Mouse (Mus musculus) heart, adult 9 months (tissue): ENCODE measurements around the gene Ptgir.

Experiments
- DNase-seq, 2 experiments: peaks; one replicate each; pipeline ENCODE4 v3.0.0; 2022; ENCODE audit warnings: low spot score in 2 of 2

Ptgir gene

DNA sequence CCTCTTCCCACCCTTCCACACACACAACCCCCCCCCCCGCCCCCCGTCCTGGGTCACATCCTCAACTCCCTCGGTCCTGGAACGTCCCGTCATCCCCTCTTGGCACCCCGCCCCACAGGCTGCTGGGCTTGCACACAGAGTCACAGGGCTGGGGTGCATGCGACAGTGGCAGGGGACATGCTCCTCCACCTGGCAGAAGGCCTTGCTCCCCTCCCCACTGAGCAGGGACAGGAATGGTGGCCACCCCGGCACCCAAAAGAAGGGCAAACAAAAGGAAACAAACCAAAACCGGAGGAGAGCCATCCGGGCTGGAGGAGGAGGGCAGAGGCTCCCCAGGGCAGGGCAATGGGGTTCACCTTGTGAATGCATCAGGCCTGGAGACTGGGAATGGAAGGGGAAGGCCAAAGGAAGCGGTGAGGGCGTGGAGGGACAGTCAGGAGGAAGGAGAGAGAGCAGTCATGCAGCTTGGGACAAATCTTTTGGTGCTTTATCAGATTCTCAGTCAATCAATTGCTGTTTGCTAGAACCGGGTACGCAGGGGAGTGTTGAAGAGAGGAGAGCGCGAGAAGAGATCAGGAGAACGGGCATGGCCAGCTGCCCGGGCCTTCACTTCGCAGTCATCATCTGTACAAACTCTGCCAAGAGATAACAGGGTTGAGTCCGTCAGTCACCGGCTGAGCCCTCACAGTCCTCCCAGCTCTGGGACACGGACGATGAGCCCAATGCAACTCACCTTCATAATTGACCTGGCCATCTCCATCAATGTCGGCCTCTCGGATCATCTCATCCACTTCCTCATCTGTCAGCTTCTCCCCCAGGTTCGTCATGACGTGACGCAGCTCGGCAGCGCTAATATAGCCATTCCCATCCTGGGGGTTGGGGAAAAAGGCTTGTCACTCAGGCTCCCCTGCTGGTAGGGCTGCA lies 10.3 kb downstream of the Ptgir start:
- no peak for DNase-seq

DNA sequence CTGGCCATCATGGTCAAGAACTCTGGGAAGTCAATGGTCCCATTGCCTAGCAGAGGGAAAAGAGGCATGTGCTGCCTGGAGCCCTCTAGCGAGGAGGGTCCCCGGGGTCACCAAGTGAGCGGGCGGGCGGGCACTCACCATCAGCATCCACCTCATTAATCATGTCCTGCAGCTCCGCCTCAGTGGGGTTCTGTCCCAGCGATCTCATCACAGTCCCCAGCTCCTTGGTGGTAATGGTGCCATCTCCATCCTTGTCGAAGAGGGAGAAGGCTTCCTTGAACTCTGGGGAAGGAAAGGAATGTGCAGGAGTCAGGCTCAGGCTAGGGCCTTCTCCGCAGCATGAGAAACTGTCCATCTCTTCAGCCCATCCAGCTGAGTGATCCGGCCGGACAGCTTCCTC lies 11.2 kb downstream of the Ptgir start:
- DNase-seq, result no peak

DNA sequence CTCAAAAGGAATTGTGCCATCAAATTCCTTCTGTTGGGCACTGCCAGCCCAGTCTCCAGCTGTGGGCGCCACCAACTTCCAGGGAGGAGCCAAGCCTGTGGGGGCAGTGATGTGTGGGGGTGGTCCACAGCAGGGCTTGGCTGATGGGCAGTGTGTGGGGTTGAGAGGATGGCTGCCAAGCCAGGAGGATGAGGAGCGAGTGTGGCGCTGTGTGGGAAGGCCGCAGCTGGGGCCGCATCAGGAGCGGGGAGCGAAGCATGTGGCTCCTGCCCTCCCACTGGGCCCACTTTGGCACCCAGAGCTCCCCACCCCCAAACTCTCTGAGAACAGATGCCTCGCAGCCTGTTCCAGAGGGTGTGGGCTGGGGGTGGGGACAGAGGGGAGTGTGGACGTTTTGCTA lies 11.7 kb downstream of the Ptgir start:
- DNase-seq, result no peak

DNA sequence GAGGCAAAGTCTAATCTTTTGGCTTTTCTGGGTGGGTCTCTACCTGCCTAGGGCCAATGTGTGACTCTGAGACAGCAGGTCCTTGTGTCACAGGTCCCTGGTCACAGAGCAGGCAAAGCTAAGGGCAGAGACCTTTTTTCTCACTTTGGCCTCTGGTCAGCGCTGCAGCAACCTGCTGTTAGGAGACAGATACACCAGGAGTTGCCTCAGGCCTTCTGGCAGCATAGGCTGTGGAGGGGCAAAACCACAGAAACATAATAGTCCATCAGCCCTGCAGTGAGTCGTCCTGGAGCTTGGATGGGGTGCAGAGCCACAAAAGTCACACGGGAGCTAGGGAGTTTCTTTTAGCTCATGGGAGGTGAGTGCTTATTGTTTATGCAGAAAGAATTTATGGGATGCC lies 12.4 kb downstream of the Ptgir start:
- no peak for DNase-seq

DNA sequence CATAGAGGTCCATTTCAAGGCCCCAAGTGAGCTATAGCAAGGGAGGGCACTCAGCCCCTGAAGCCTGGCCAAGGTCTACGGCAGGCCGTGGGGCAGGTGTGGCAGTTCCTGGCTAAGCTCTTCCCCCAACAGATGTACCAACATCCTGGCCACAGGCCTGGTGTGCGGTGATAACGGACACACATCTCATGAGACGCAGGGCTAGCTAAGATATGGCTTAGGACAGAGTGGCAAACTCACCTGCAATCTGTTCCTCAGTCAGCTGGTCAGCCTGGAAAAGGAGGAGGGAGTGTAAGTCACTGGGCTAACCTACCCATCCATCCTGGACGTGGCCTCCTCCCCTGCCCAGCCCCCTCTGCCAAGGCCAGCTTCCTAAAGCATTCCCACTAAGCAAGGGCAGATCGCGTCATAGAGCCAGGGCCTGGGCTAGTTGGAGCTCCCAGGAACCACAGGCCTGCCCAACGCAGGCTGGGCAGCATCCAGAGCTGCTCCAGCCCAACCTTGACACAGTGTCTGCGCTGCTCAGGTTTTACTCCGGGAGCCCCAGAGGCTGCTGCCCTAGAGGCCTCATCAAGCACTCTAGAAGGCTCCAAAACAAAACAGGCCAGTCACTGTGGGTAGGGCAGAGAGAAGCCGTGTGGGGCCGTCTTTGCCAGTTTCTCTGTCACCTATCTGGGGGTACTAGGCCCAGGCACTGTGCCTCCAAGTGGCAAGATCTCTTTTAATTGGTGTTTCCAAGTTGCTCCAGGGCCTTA lies 13.3 kb downstream of the Ptgir start:
- no peak for DNase-seq

DNA sequence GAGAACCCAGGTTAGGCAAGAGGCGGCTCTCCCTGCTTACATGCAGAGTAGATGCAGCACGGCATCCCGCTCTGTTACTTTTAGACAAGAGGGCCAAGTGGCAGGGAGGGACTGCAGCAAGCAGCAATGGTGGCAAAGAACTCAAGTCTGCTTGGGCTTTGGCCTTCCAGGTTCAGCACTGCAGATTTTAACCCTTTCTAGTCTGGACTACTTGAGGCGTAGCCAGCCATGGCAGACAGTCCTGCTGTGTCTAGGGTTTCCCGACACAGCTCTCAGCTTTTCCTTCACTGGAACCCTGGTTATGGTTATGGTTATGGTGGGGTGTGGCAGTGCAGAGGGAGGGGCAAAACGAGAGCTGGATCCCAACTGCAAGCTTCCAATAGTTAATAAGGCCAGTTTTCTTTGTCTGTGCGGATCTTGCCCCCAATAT lies 13.9 kb downstream of the Ptgir start:
- no peak for DNase-seq

DNA sequence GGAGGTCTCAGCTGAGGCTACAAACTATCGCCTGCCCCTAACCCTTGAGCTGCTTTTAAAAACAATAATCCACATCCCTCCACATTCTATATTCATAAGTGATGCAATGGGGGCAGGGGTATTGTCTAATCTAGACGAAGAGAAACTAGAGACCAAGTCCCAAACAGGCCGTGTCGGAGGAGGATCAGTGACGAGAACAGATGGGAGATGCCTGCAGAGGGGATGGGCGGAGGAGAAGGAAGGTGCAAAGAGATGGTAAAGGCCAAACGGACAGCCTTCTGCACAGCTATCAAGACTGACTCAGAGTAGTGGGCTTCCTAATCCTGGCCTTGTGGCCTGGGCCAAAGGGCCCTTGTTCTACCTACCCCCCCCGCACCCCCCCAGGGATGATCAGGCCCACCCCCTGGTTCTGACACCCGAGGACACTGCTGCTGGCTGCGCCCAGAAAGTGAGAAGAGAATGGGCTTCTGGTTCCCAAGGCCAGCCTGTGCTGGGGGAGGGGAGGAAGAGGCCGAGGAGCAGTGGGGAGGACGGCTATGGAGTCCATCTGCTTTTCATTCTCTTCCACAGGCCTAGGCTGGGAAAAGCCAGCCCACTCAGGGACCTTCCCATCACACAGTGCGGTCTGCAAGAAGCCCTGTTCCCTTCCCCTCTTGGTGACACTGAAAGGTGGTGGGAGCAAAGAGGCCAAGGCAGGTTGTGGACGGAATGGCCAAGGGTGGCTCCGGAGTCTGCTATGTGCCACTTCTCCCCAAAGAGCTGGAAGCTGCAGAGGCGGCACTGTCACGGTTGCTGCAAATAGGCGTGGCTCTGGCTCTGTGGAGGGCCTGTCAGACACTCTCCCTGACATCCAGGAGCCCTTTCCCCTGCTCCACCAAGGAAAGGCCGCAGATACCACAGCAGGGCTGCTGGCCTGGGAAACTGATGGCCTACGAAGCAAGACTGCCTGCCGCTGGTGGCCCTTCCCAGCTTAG lies 14.8 kb downstream of the Ptgir start:
- DNase-seq, result no peak

DNA sequence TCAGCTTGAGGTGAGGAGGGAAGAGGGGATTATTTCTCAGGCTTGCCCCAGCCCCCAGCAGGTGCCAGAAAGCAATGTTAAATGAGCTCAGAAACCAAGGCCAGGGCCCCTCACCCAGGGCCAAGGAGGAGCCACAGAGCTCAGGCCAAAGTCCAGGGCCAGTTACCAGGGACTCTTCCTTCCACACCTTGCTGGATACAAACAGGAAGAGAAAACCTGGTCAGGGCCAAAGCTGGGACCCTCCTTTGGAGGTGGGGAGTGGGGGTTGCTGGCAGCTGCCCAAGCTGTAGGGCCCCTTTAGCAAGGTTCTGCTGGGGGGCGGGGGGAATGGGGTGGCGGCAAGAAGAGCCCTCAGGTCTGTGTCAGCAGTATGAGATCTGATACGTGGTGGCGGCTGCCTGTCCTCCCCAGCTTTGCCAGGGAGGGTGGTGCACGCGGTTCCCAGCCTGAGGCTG lies 15.6 kb downstream of the Ptgir start:
- DNase-seq, result no peak

DNA sequence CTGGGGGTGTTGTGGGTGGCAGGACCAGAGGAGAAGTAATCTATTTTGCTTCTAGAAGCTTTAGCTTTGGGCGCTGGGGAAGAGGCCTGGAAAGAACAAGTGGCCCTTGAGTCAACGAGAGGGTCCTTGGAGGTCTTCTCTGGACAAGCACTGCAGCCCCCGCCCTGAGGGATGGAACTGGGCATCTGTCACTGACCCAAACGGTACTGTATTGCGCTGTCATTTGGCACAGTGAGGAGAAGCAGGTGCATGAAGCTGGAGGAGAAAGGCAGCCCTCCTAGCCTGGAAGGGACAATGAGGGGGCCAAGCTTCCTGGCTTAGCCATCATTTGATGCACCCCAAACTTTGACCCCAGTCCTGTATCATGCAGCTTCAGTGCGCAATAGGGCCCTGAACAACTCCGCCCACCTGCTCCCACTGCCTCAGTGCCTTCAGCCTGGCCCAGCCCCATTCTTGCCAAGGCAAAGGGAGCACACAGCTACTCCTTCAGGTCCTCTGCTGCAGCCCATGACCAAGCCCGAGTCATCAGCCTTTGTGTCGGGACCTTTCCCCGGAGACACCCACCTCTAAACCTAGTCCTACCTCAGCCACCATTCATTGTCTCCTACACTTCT lies 16.2 kb downstream of the Ptgir start:
- DNase-seq, result no peak

DNA sequence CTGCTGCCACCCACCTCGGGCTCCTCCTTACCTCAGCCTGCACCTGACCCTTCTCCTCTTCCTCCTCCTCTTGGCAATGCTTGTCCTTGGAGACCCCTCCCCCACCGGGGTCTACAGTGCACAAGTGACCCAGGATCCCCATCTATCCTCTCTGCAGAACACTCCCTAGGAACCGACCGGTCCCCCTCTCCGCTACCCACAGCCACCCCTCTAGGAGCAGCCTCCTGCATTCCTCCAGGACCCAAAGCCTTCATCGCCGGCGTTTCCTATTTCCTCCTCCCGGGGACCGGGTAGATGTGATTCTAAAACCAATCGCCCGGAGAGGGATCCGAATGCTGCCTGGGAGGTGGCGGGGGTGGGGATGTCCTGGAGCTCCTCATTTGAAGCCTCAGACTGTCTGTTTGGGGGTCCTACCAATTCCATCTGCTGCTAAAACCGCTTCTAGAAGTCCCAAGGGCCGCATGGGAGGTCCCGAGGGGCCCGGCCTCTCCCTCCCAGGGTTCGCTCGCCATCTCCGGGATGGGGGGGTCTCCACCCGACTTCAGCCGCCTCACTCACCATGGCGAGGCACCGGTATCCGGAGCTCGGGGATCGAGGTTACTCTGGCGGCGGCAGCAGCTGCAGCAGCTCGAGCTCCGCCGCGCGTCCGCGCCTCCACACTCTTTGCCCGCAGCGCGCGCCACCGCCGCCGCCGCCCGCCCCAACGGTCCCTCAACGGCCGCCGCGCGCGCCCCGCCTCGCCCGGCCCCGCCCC lies 17.2 kb downstream of the Ptgir start:
- no peak for DNase-seq

DNA sequence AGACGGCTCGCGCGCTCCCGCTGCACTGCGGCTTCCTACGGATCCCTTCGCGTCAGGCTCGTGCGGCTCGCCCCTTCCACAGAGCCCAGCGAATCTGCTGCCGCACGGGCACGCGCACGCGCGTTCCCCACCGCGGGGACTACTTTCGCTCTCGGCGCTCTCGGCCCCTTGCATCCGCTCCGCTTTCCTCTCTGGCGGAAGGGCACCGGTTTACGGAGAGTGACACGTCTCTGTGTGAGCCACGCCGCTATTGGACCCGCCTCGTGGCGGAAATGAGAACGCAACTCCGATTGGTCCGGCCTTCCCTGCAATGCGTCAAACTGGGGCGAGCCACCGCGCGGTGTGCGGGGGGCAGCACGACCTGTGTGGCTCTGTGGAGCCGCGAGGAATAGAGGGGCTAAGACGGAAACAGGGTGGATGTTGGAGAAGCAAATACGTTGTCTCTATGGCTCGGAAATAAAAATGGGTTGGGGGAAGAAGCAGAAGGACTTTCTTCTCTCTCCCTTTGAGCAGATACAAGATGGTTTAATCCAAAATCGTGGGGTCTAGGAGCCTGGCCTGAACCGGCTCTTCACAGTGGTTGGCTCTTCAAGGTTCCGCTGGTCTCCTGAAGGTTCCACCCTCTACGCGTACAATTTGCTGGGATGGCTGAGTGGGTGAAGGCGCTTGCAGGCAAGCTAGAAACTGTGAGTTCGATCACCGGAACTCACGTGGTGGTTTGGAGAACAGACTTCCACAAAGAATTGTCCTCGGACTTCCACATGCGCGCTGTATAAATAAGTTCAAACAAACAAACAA lies 17.9 kb downstream of the Ptgir start, which contains the start of gene Calm3:
Gene Calm3 (minus strand): TSS at position 78 of the 798 bp plus-strand sequence.
- DNase-seq, result peak; percentile 100

DNA sequence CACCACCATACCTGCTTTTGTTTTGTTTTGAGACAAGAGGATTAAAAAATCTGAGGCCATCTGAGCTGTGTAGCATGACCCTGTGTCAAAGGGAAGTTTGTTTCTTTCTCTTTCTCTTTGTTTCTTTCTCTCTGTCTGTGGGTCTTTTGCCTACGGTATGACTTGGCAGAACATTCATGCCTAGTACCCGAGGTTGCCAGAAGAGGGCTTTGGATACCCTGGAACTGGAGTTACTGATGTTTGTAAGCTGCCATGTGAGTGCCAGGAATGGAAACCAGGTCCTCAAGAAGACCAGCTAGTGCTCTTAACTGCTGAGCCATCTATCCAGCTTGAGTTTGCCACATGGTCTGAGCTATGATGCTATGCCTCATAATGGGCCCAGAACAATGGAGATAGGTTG lies 22.1 kb downstream of the Ptgir start:
- no peak for DNase-seq

DNA sequence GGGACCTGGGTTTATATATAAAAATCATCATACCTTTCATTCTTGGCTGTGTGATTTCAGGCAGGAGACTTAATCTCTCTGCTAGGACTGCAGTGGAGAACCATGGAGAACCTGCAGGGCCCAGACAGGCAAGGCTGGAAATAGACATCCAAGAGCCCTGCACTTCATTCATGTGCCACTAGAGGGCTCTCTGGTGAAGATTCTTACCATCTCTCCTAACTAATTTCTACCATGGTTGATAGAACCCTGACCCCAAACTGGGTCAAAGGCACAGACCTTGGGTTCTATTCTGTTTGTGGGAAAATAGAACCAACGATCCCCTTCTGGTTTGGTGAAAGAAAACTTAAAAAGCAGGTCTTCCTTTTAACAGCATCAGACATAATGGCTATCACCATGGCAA lies 24.6 kb downstream of the Ptgir start:
- peak in 1 of 2 experiments; percentile 51 for DNase-seq

DNA sequence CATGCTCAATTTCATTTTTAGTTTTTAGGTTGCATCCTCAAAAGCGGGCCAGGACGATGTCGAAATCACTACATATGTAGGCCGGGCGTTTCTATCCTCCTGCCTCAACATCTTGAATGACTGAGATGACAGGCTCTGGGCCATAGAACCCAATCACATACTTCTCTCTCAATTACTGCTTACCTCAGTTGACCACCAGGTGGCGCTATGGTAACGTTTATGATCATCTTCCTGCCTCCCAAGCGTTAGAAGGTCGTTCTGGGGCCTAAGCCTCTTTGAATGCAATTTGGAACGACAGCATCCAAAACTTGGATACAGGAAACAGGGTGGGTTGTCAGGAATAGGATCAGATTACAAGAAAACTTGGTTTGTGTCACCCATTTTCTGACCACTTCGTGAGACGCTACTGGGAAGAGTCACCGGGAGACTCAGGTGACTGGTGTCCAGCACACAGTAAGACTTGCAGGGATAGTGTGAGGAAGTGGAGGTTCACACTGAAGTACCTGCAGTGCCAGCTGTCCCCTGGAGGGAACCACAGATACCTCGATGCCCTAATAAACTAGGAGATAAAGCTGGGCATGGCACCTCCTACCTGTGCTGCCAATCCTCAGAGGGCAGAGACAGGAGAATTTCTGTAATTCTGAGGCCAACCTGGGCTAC lies 25.8 kb downstream of the Ptgir start:
- DNase-seq, result peak; percentile 57 to 83

DNA sequence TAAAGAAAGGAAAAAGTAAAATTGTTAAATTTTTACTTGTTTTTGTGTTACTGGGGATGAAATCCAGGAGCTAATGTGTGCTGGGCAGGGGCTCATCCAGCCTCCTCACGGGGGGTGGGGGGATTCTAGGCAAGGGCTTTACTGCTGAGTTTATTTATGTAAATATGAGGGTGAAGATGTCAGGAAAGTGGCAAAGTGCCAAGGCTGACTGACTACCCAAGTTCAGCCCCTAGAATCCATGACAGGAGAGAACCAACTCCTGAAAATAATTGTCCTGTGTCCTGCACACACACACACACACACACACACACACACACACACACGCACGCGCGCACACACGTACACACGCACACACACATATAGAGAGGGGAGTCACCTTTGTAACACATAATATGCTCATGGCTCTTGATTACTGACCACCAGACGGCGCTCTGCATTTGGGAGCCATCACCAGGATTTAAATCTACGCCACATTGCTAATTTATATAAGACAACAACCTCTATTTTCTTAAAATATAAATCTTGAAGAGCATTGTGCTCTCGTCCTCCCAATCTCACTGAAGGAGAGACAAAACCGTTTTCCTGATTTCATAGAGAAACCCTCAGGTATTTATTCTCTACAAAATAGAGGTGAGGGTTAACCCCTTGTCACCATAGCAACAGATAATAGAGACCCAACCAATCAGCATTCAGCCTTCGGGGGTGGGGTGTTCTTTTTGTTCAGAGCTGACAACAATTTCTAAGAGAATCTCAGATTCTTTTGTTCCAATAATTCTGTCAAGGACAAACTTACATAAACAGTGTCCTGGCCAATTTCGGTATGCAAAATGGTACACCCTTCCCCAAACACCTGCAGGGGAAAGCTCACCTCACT lies 26.7 kb downstream of the Ptgir start:
- DNase-seq, result no peak

DNA sequence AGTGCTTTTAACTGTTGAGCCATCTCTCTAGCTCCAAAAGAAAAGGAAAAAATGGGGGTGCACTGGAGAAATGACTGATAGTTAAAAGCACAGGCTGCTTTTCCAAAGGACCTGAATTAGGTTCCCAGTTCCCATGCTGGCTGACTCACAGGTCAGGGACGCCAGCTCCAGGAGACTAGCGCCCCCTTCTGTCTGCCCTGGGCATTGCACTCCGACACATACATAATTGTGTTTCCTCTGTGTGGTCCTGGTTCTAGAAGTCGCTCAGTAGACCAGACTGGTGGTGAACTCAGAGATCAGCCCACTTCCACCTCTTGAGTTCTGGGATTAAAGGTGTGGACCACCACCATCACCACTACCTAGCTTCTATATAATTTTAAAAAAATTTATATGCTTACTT lies 31.0 kb downstream of the Ptgir start:
- DNase-seq, result no peak

DNA sequence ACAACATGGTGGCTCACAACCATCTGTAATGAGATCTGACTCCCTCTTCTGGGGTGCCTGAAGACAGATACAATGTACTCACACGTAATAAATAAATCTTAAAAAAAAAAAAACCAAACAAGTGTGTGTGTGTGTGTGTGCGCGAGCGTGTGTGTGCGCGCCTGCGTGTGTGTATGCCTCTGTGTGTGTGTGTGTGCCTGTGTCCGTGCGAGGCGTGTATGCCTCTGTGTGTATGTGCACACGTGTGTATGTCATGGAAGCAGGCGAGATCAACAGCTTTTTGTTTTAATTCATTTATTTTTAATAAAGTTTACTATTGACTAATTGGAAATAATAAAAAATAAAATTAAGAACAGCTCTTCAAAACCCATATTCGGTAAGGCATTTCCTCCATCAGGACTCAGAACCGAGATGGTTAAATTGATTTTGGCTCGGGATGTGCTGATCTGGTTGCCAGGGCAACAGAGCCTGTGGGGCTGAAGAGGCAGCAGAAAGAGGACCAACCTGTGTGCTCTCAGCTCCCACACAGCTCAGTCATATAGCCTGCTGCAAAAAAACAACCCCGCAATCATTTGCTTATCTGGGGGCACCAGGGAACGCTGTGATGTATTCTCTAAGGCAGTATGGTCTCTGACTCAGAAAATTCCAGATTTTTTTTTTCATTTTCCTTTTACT lies 32.0 kb downstream of the Ptgir start:
- no peak for DNase-seq
